Mouse (Mus musculus) bone marrow, adult 2 months (tissue): ENCODE data around the gene Mfsd2a. TPM values are rescaled to one million over a fixed set of nuclear protein-coding genes. Genes with fewer than 3 reads are reported as not detected.

Source experiments
- H3K27ac ChIP-seq: fragments of 200-500 bp; 2 replicates; pipeline ENCODE4 v1.5.1; 2012; ENCODE audit warnings: low read depth, mild to moderate bottlenecking, control low read depth, inconsistent platforms, low read length; ENCODE audit not compliant: control insufficient read depth, poor library complexity, insufficient read depth
- H3K4me1 ChIP-seq: fragments of 200-500 bp; 2 replicates; pipeline ENCODE4 v1.6.1; 2011; ENCODE audit warnings: low read length; ENCODE audit not compliant: control insufficient read depth, insufficient read depth
- H3K4me3 ChIP-seq: fragments of 200-500 bp; replicated peaks from 2 replicates; pipeline ENCODE3; 2011; ENCODE audit warnings: mild to moderate bottlenecking, low read depth, low read length, control low read depth; ENCODE audit not compliant: control insufficient read depth
- CTCF ChIP-seq: fragments of 200-500 bp; IDR thresholded peaks from 2 replicates; pipeline ENCODE4 v1.5.1; 2011; ENCODE audit warnings: low read length, control low read depth; ENCODE audit not compliant: control insufficient read depth, insufficient read depth
- POLR2A ChIP-seq: fragments of 200-500 bp; IDR thresholded peaks from 2 replicates; pipeline ENCODE4 v1.6.1; 2011; ENCODE audit warnings: low read depth, mild to moderate bottlenecking, control low read depth, low read length, borderline replicate concordance; ENCODE audit not compliant: control insufficient read depth
- WGBS: fragments of 180-500 bp; shearing (Covaris S2); methylation state at CpG from one replicate; pipeline ENCODE4 v1.1.7; 2018; 5-methylcytosine and 5-hydroxymethylcytosine counted together
- polyA plus RNA-seq: library from polyadenylated mRNA; stranded (reverse); fragments of >200 nt; gene quantifications from 2 replicates; pipeline ENCODE4 v1.2.4, GENCODE M21; 2011; ENCODE audit warnings: low replicate concordance; ENCODE audit not compliant: missing spikeins, insufficient read depth, insufficient read length

Mfsd2a gene
- polyA plus RNA-seq: not detected in 2 replicates

DNA sequence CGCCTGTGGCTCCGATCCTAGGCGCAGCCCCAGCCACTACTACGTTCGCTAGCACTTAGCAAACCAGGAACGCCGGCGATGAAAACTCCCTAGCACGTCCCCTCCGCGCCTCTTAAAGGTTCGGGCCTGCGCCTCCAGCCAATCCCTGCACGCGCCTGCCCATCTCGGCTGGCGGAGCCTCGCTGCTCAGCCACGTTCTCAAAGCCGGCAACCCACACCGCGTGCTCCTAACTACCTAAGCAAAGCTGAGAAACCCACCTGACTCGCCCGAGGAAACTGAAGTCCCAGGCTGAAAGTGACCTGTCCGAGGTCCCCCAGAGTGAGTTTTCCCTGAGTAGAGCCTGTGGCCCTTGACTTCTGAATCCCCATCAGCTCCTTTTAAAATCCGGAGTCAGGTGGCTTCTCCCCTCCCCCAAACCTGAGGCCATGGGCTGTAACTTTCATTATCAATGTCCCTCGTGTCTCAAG is at the start of gene Mfsd2a:
Mfsd2a (minus strand) TSS at position 89 of the 468 bp plus-strand sequence.
- H3K4me1 ChIP-seq: peaks cover 4% of the 10 kb centered on the region
- no peak within 1 kb of the TSS; the same call in 1 of the 2 replicates for H3K27ac ChIP-seq
- H3K4me3 ChIP-seq: peak within 1 kb of the TSS; percentile 13
- TF ChIP-seq POLR2A (no peak), CTCF (no peak)
- WGBS: under 1% methylated on average over 27 of the region's 27 CpGs

DNA sequence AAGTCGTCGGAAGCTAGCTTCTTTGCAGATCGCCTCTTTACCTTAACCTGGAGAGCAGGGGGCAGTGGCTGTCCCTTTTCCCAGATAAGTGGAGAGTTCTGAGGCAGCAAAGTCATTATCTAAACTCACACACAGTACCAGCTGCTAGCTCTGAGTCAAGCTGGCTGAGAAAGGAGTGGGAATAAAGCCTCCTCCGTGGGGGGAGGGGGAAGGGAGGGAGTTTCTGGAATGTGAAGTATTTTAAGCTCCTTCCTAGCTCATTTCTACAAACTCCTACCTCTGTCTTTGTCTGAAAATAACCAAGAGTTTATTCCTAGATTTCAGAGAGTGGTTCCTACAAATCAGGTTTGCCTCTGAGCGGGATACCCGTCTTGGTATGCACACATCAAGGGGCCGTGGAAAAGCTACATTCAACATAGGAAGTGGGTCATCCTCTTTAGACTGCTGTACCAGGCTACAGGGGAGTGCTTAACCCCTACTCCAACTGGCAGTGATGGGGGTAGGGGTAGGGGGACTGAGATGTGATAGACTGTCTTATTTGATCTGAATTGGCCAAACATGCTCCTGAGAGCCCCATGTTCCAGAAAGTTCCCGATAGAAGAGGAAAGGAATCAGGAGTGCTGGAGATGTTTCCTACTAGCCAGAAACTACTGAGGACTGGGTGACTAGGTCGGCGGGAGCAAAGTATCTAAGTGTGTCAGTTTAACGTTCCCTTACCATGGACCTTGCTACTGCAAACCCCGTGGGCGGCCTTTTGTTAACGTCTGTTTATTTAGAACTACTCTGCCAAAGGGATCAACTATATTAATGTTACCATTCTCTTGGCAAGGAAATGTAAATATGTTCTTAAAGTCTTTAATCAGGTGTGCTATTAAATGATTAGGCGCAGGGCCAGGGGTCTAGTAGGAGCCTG is 44.3 kb upstream of the Mfsd2a start:
- WGBS: 65% methylated on average over 15 of the region's 15 CpGs
- TF ChIP-seq CTCF (no peak), POLR2A (no peak)
- Histone ChIP-seq H3K4me3 (no peak overlapping the region), H3K4me1 (no peaks in the 10 kb centered on the region), H3K27ac (no peak overlapping the region)

DNA sequence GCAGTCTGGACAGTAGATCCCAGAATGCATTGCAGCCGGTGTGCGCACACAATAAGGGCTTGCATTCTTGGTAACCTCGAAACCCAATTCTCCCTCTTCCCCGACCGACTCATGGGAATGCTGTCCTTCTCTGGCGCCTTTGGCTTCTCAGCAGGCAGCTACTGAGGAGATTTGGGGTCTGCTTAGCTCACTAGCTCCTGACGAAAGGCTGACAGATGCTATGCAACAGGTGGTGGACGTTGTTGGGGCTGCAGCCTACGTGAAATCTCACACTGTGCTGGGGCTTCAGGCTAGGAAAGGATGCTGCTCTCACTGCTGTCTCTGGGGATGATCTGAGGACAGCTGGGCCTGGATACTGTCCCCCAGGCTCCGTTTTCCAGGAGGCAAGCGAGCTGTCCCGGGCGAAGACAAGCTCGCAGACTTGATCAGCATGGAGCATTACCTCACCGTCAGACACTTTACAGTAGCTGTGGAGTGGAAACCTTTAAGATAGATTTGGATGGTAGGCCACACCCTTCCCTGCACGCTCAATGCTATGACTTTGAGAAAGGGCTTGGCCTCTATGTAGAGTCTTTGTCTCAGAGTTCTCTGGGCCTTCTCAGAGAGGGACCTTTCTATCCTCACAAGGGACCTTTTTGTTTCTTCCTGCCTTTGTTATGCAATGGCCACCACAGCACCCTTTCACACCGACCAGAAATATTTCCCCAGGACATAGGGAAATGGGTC is 39.8 kb upstream of the Mfsd2a start:
- no peak overlapping the region for H3K4me3 ChIP-seq
- WGBS: 77% methylated on average over 17 of the region's 17 CpGs
- no peak overlapping the region for H3K27ac ChIP-seq
- no peaks in the 10 kb centered on the region for H3K4me1 ChIP-seq
- no peak for TF ChIP-seq CTCF
- no peak for TF ChIP-seq POLR2A

DNA sequence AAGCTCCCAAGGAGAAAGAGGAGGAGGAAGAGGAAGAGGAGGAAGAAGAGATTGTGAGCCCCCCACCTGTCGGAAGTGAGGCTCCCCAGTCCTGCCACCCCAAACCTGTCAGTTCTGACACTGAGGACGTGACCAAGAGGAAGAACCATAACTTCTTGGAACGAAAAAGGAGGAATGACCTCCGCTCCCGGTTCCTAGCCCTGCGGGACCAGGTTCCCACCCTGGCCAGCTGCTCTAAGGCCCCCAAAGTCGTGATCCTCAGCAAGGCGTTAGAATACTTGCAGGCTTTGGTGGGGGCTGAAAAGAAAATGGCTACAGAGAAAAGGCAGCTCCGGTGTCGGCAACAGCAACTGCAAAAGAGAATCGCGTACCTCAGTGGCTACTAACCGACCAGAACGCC is 39.1 kb upstream of the Mfsd2a start:
- WGBS: 71% methylated on average over 14 of the region's 14 CpGs
- Histone ChIP-seq H3K4me3 (no peak overlapping the region), H3K4me1 (no peaks in the 10 kb centered on the region), H3K27ac (no peak overlapping the region)
- TF ChIP-seq CTCF (no peak), POLR2A (no peak)

DNA sequence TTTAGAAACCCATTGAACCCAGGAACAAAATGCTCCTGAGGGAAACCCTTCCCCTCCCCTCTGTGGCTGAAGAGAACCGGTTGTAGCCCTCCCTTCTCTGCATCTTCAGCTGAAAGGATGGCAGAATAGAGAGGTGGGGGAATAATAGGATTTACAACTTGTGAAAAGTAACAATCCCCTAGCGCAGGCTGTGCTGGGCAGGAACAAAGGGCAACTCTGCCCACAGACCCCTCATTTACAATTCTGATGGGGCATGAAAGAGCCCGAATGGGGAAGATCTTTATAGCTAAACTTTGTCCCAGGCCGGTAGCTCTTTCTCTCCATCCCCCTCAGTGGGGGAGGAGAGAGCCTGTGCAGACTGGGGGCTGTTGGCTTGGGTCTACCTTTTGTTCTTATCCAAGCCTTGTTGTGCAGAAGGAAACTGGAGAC is 38.3 kb upstream of the Mfsd2a start:
- no peak for TF ChIP-seq CTCF
- no peak for TF ChIP-seq POLR2A
- no peak overlapping the region for H3K27ac ChIP-seq
- no peaks in the 10 kb centered on the region for H3K4me1 ChIP-seq
- H3K4me3 ChIP-seq: no peak overlapping the region
- WGBS: 33% methylated on average over 4 of the region's 4 CpGs

DNA sequence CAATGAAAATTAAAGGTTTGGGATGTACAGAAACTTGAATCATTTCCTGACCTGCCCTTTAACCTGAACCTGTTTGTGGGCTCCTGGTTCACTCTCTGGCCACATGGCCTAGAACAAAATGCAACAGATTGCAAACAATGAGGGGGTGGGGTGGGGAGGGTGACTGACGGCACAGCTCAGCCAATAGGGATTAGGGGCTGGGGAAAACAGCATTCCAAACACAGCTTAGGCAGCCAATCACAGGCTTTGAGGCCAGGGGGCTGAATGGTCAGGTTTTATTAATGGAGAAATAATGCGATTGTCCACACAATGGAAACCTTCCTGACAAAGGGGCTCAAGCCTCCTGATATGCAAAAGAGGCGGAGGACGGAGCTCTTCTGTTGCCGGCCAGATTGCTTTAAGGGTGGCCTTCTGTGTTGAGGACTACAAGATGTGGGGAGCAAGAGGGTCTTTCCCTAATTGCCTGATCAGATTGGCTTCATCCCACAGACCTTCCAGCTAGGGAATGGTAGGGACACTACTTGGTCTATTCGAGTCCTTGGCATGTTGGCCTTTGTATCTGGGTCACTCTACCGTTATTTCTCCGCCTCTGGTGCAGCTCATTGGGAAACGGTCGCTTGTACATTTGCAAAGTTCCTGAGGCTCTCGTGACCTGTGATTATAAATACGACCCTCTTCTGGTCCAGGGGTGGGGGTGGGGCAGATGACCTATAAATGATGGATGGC is 37.7 kb upstream of the Mfsd2a start:
- no peak overlapping the region for H3K4me3 ChIP-seq
- TF ChIP-seq CTCF (no peak), POLR2A (no peak)
- 47% methylated on average over 12 of the region's 12 CpGs for WGBS
- H3K27ac ChIP-seq: no peak overlapping the region
- H3K4me1 ChIP-seq: no peaks in the 10 kb centered on the region

DNA sequence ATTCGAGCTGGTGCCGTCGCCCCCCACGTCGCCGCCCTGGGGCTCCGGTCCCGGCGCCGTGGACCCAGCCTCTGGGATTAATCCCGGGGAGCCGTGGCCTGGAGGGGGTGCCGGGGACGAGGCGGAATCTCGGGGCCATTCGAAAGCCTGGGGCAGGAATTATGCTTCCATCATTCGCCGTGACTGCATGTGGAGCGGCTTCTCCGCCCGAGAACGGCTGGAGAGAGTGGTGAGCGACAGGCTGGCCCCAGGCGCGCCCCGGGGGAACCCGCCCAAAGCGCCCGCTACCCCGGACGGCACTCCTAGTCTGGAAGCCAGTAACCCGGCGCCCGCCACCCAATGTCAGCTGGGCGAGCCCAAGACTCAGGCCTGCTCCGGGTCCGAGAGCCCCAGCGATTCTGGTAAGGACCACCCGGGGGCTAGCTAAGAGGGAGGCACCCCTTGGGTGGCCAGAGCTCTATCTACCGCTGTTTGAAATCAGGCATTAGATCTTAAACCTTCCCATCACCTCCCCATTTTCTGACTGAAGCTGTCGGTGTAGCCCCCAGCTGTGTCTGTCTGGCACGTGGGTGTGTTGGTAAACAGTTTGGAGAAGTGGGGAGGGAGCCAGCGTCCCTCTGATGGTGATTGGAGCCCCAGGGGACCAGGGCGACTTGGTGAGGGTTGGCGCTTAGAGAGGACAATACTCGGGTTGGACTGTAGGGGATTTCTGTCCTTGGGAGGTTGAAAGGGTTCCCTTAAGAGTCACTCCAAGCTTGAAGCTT is 35.8 kb upstream of the Mfsd2a start:
- Histone ChIP-seq H3K4me3 (peak overlapping the region; percentile 50), H3K27ac (peak overlapping the region; percentile 22; the same call in 1 of the 2 replicates), H3K4me1 (no peaks in the 10 kb centered on the region)
- WGBS: under 1% methylated on average over 47 of the region's 47 CpGs
- TF ChIP-seq POLR2A: no peak
- TF ChIP-seq CTCF: no peak
